Mouse (Mus musculus) layer of hippocampus, postnatal 14 days (tissue): ENCODE results near the gene Dlgap1. TPM values are rescaled to one million over a fixed set of nuclear protein-coding genes. Genes with fewer than 3 reads are reported as not detected.

Source experiments
- DNase-seq, 2 experiments: peaks; one replicate each; pipeline ENCODE4 v3.0.0; 2021 to 2022; ENCODE audit warnings: low spot score in 2 of 2, mixed read lengths in 1 of 2
- total RNA-seq, 2 experiments: library from RNA; stranded (reverse); gene quantifications; 2 replicates each; pipeline ENCODE4 v1.2.3; 2021

The Dlgap1 gene
- total RNA-seq, 2 experiments from 2014 or later = 370 to 411 TPM

- DNase-seq = no peak
These were observed 201.0 kb downstream of the Dlgap1 start for GRCm38 (mm10) chr17:70169831-70170230.

- no peak for DNase-seq
These were observed 203.7 kb downstream of the Dlgap1 start for GRCm38 (mm10) chr17:70172500-70173036.

GRCm38 (mm10) chr17:70173916-70174315, 205.0 kb downstream of the Dlgap1 start:
- DNase-seq = no peak

DNA sequence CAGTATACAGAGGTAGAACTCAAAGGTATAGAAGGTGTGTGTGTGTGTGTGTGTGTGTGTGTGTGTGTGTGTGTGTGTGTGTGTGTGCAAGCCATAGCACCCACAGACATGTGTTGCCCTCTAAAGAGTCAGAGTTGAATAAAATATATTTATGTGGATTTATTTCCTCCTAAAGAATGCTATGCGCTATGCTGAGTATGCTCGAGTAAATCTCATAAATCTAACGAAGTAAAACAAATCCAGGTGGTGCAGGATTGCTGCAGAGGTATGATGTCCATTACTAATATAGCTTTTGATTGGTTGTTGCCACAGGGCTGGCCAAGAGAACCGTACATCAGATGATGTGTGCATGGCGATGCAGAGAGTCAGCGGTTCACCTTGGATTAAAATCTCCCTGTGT, 222.4 kb downstream of the Dlgap1 start:
- no peak for DNase-seq

GRCm38 (mm10) chr17:70222891-70223290, 254.0 kb downstream of the Dlgap1 start:
- no peak for DNase-seq

GRCm38 (mm10) chr17:70247342-70247741, 278.5 kb downstream of the Dlgap1 start:
- DNase-seq = peak in 1 of 2 experiments; percentile 30

DNA sequence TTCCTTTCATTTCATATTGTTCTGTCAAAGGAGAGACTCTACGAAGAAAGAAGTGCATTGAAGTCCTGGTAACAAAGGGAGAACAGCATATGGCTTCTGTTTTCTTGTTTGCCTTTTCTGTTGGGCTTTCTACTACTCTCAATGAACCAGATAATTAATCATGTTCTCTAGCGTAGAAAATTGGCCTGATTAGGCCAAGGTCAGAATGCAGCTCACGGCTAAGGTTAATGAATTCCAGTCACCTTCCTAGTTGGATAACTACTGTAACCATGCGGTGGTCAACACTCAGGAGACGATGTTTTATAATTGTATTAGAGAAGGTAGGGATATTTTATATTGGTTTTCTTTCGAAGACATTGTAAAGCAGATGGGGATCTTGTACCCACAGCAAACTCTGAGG, 279.4 kb downstream of the Dlgap1 start:
- no peak for DNase-seq

- DNase-seq = no peak
These were observed 283.6 kb downstream of the Dlgap1 start for GRCm38 (mm10) chr17:70252476-70252875.

DNA sequence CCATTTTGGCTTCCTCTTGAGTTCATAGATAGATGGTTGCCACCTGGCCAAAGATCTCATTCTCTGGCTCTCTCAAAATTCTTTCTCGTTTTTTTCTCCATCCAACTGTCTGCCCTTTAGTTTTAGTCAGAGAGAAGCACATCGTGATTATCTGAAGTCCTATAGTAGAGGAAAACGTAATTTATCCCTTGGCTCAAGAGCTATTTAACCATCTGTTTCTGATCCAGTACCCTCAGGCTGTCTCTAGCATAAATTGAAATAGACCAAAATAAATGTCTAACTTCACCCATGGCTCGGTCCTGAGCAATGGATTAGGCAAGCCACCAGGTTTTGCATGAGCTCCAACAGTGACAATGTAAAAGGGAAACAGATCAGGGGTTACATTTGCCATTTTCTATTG, 287.5 kb downstream of the Dlgap1 start:
- no peak for DNase-seq

- DNase-seq = no peak
These were observed 294.3 kb downstream of the Dlgap1 start for GRCm38 (mm10) chr17:70263156-70263555.

- peak in 1 of 2 experiments; percentile 59 for DNase-seq
These were observed 303.3 kb downstream of the Dlgap1 start for GRCm38 (mm10) chr17:70272125-70272524.

GRCm38 (mm10) chr17:70287708-70288107, 318.8 kb downstream of the Dlgap1 start:
- DNase-seq = no peak

DNA sequence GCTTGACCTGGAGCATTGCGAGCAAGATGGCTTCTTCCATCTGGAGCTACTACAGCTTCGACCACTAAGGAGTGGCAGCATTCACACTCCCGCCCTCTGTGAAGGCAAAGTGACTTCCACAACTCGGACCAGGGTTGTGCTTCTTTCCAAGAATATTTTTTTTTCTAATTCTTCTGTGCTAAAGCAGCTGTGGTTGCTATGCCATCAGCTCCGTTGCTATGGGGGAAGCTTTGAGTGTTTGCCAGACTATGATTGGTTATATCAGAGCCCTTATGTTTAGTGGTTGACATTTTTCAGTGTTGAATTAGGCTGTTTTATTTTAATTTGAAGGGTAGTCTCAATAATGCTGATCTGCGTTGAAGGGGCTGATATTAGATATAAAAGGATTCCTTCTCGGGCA, 325.2 kb downstream of the Dlgap1 start:
- peak in 1 of 2 experiments; percentile 89 for DNase-seq

GRCm38 (mm10) chr17:70301941-70302478, 333.1 kb downstream of the Dlgap1 start:
- DNase-seq = no peak

- peak in 1 of 2 experiments; percentile 80 for DNase-seq
These were observed 333.8 kb downstream of the Dlgap1 start for GRCm38 (mm10) chr17:70302656-70303055.

GRCm38 (mm10) chr17:70305021-70305420, 336.1 kb downstream of the Dlgap1 start:
- DNase-seq = no peak

- DNase-seq = no peak
These were observed 338.7 kb downstream of the Dlgap1 start for GRCm38 (mm10) chr17:70307418-70308176.

- no peak for DNase-seq
These were observed 339.7 kb downstream of the Dlgap1 start for GRCm38 (mm10) chr17:70308364-70309231.

DNA sequence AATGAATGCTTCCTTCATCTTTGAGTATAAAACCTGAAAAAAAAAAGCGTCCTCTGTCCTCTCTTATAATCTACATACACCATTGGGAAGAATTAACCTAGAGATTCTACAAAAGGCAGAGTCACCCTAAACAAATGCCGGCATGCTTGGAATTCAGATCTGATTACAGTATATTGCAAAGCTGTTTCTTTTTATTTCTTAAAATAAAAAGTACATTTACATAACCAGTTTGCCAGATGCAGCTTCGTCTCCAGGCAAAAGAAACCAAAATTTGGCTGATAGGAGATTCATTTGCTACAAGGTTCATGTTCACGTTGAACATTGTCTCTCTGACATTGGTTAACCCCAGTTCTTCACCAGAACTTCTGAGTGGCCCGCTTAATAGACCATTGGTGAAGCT, 347.5 kb downstream of the Dlgap1 start:
- no peak for DNase-seq

GRCm38 (mm10) chr17:70317779-70318178, 348.9 kb downstream of the Dlgap1 start:
- DNase-seq = no peak

DNA sequence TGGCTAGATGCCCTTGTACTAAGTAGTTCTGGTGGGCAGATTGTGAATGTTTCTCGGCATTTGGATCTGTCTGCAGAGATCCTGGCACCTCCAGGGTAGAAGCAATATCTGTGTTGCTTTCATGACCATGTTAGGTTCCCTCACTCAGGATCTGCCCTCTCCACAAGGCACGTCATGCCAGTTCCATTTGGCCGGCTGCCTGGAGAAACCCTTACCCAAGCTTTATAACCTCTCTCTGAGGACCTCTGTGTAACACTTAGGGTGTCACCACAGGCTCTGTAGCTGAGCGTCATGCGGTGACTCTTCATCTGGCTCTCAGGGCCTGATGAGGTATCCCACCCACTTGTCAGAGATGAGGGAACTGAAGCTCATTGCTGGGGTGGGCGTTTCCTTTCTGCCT, 353.1 kb downstream of the Dlgap1 start:
- DNase-seq = no peak

DNA sequence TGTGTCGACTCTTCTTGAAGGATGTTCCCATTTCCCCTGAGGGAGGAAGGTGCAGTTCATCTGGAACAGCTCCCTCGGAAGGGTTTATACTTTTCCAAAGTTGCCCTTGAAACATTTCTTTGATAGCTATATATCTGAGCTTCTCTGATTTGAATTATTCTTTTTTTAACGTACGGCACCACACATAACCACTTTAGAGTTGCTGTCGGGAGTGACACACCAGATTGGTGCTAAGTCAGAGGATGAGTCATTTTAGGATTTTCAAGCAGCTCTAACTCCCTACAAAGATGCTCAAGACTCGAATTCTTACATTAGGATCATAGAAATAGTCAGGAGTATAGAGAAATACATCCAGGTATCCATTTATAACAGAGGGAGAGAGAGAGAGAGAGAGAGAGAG, 364.6 kb downstream of the Dlgap1 start:
- DNase-seq = no peak
